In the genomic region with DNA sequence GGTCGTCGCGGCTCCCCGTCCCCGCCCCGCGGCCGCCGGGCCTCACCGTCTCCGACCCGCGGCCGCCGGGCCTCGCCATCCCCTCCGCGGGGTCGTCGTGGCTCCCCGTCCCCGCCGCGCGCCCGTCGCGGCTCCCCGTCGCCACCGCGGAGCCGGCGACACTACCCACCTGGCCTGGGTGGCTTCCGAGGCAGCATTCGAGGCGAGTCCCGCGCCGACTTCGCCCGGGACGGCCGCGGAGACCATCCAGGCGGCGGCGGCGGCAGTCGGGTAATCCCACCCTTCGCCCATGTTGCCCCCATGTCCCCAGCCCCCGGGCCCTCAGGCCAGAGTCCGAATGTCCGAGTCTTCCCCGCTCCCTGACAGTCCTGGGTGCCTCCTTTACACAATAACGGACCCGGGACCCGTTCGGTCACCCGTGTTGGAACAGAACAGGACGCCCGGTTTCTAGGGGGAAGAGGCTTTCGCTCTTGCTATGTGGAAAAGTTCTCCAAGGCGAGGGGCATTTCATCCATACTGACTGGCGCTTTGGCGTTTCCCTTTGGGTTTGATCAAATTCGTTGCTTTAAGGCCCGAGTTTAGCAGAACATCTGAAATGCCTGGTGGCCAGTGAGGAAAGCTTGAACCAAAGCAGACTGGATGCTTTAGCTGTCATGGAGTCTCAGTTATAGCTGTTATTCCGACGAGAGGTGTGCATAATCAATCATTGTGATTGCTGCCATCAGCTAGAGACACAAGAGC, we compare ENCODE assay signal across 8 mouse cellular contexts. TPM values are rescaled to one million over a fixed set of nuclear protein-coding genes. Genes with fewer than 3 reads are reported as not detected.
DNase-seq lines count a peak whose midpoint lies in the region; ATAC-seq and TF ChIP-seq lines count a peak whose summit lies in the region.

No protein-coding gene starts in this region.

- ATAC-seq in heart, embryonic 12.5 days (ENCODE audit: insufficient number of reproducible peaks, low FRiP score): peak; percentile 23
- ATAC-seq in kidney, postnatal 0 days (replicated peaks; ENCODE audit: low FRiP score, low read depth): no peak; the same call in 1 of the 2 replicates
- no peak for ATAC-seq in monocyte, adult 5-6 weeks (replicated peaks; ENCODE audit: insufficient number of reproducible peaks, low FRiP score, low TSS enrichment, poor library complexity, severe bottlenecking)

- H3K4me2 ChIP-seq in heart, embryonic 12.5 days: peak overlapping the region; percentile 90
- H3K4me2 ChIP-seq in kidney, postnatal 0 days (ENCODE audit: low read length): peak overlapping the region; percentile 63

- peak overlapping the region; percentile 76 for H3K4me3 ChIP-seq in heart, embryonic 12.5 days
- H3K4me3 ChIP-seq in kidney, postnatal 0 days (replicated peaks; ENCODE audit: low read depth, low read length): peak overlapping the region; percentile 97

- no peaks in the 10 kb centered on the region for H3K9me3 ChIP-seq in heart, embryonic 12.5 days (replicated peaks)
- no peaks in the 10 kb centered on the region for H3K9me3 ChIP-seq in kidney, postnatal 0 days (replicated peaks; ENCODE audit: low read length)

- under 1% methylated on average over 68 of the region's 70 CpGs for WGBS in heart, embryonic 12.5 days
- WGBS in kidney, postnatal 0 days: under 1% methylated on average over 64 of the region's 70 CpGs

- TF ChIP-seq CTCF in kidney, postnatal 0 days (IDR thresholded peaks at IDR 0.05; ENCODE audit: low read depth): no peak

- H3K27me3 ChIP-seq in heart, embryonic 12.5 days (replicated peaks): no peaks in the 10 kb centered on the region
- no peaks in the 10 kb centered on the region for H3K27me3 ChIP-seq in kidney, postnatal 0 days (ENCODE audit: insufficient read depth, low read length)

- peak overlapping the region; percentile 92 for H3K9ac ChIP-seq in heart, embryonic 12.5 days
- H3K9ac ChIP-seq in kidney, postnatal 0 days (ENCODE audit: low read depth, low read length): peak overlapping the region; percentile 93

- peak overlapping the region; percentile 68 for H3K27ac ChIP-seq in heart, embryonic 12.5 days (ENCODE audit: poor library complexity, severe bottlenecking)
- peak overlapping the region; percentile 88 for H3K27ac ChIP-seq in kidney, postnatal 0 days

- peak; percentile 44 for DNase-seq in 3T3-L1 (ENCODE audit: low read depth, low spot score)
- peak; percentile 51 for DNase-seq in Muller cell, postnatal 12 days (ENCODE audit: inconsistent ontology term)
- DNase-seq in cerebellum, postnatal 36 days: peak; percentile 25 to 32
- DNase-seq in kidney, postnatal 0 days (ENCODE audit: low spot score): peak; percentile 44
- peak; percentile 22 for DNase-seq in lung, postnatal 10 days
- peak; percentile 21 for DNase-seq in right cerebral cortex, postnatal 14 days

- H3K36me3 ChIP-seq in heart, embryonic 12.5 days: peaks cover 20% of the 10 kb centered on the region
- H3K36me3 ChIP-seq in kidney, postnatal 0 days (ENCODE audit: insufficient read depth, low read length): 0 out of 2 replicates have a peak, but pooled peaks cover 9% of the 10 kb centered on the region

- H3K4me1 ChIP-seq in heart, embryonic 12.5 days (replicated peaks): peaks cover 10% of the 10 kb centered on the region
- peaks cover 5% of the 10 kb centered on the region; the same call in 1 of the 2 replicates for H3K4me1 ChIP-seq in kidney, postnatal 0 days (replicated peaks; ENCODE audit: insufficient read depth, low read length)

RNA-seq across cellular contexts. Expression of gene Zfp318, which starts 0.7 kb away (rescaled TPM):
- polyA plus RNA-seq in heart, embryonic 12.5 days (2016; fragmentation: Nextera tagmentation; extraction: Ambion mirVana): 10.2 and 11.6 TPM in 2 replicates
- polyA plus RNA-seq in kidney, postnatal 0 days (2015; fragmentation: Nextera tagmentation; extraction: Ambion mirVana): 6.3 and 7.6 TPM in 2 replicates
- total RNA-seq in monocyte, adult 5-6 weeks (2017): 23.5 to 54.0 TPM (median 33.9 TPM) in 3 replicates

RNA-seq across cellular contexts. Expression of gene Crip3, which starts 44.5 kb away (rescaled TPM):
- 0.27 and 1.0 TPM in 2 replicates for polyA plus RNA-seq in heart, embryonic 12.5 days (2016; fragmentation: Nextera tagmentation; extraction: Ambion mirVana)
- 0.34 TPM in 2 replicates for polyA plus RNA-seq in kidney, postnatal 0 days (2015; fragmentation: Nextera tagmentation; extraction: Ambion mirVana)
- total RNA-seq in monocyte, adult 5-6 weeks (2017): not detected in 3 replicates

RNA-seq across cellular contexts. Expression of gene Slc22a7, which starts 54.0 kb away (rescaled TPM):
- polyA plus RNA-seq in heart, embryonic 12.5 days (2016; fragmentation: Nextera tagmentation; extraction: Ambion mirVana): not detected in 2 replicates
- polyA plus RNA-seq in kidney, postnatal 0 days (2015; fragmentation: Nextera tagmentation; extraction: Ambion mirVana): 1.6 and 1.9 TPM in 2 replicates
- total RNA-seq in monocyte, adult 5-6 weeks (2017): not detected in 3 replicates

RNA-seq across cellular contexts. Expression of gene Abcc10, which starts 56.1 kb away (rescaled TPM):
- 7.2 and 7.3 TPM in 2 replicates for polyA plus RNA-seq in heart, embryonic 12.5 days (2016; fragmentation: Nextera tagmentation; extraction: Ambion mirVana)
- 4.8 and 5.4 TPM in 2 replicates for polyA plus RNA-seq in kidney, postnatal 0 days (2015; fragmentation: Nextera tagmentation; extraction: Ambion mirVana)
- total RNA-seq in monocyte, adult 5-6 weeks (2017): 2.8 to 3.4 TPM (median 3.0 TPM) in 3 replicates
